Mouse (Mus musculus): ENCODE data around the gene 1810055G02Rik. TPM values are rescaled to one million over a fixed set of nuclear protein-coding genes. Genes with fewer than 3 reads are reported as not detected.
A peak's percentile ranks its signal among the peaks of the same experiment; 100 is the strongest.

Gene 1810055G02Rik
- polyA plus RNA-seq, 1 experiment from 2014 or later, result 16.0 TPM

DNA sequence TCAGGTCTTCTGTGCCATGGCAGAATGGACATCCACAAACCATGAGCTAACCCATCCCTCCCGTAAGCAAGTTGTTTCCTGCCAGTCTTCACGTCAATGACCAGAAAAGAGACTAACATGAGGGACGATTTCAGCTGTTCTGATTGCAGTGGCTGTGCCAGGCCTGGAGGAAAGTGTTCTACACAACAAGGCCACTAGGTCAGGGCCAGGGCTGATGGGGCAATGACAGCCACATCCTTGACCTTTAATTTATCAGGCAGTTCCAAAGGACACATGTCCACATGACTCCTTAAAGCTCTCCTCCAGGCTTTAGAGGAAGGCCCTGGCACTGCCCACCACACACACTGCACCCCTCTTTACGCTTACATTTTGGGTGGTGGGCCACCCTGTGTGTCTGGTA lies 12.6 kb upstream of the 1810055G02Rik start:
- Histone ChIP-seq H3K27ac (replicated peaks) (no peak overlapping the region), H3K27me3 (no peaks in the 10 kb centered on the region), H3K9ac (no peak overlapping the region), H3K4me1 (replicated peaks) (peaks cover 12% of the 10 kb centered on the region), H3K4me2 (no peak overlapping the region), H3K4me3 (replicated peaks) (no peak overlapping the region), H3K36me3 (replicated peaks) (no peaks in the 10 kb centered on the region), H3K9me3 (replicated peaks) (no peaks in the 10 kb centered on the region)
- no peak for ATAC-seq (ENCODE audit: insufficient read depth)
- WGBS (ENCODE audit: insufficient replicate concordance), result 54% methylated on average over 4 of the region's 4 CpGs

DNA sequence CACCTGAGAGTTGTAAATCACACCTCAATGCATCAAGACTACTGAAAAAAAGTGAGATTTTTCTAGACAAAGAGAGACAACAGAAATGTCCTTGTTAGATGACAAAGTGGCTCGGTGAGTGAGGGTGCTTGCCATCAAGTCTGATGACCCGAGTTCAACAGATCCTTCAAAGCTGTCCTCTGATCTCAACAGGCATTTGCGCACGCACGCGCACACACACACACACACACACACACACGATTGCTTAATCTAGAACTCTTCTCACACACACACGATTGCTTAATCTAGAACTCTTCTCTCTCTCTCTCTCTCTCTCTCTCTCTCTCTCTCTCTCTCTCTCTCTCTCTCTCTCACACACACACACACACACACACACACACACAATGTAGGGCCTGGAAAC lies 12.1 kb upstream of the 1810055G02Rik start:
- ATAC-seq (ENCODE audit: insufficient read depth), result no peak
- Histone ChIP-seq H3K27me3 (no peaks in the 10 kb centered on the region), H3K36me3 (replicated peaks) (no peaks in the 10 kb centered on the region), H3K9ac (no peak overlapping the region), H3K4me2 (no peak overlapping the region), H3K9me3 (replicated peaks) (no peaks in the 10 kb centered on the region), H3K4me3 (replicated peaks) (no peak overlapping the region), H3K4me1 (replicated peaks) (peaks cover 12% of the 10 kb centered on the region), H3K27ac (replicated peaks) (no peak overlapping the region)
- WGBS (ENCODE audit: insufficient replicate concordance), result 67% methylated on average over 8 of the region's 8 CpGs

GRCm38 (mm10) chr19:3698035-3698434 lies 10.1 kb upstream of the 1810055G02Rik start:
- peaks cover 12% of the 10 kb centered on the region for H3K4me1 ChIP-seq (replicated peaks)
- no peak overlapping the region for H3K4me2 ChIP-seq
- no peaks in the 10 kb centered on the region for H3K27me3 ChIP-seq
- H3K27ac ChIP-seq (replicated peaks), result no peak overlapping the region
- H3K36me3 ChIP-seq (replicated peaks), result no peaks in the 10 kb centered on the region
- 58% methylated on average over 7 of the region's 7 CpGs for WGBS (ENCODE audit: insufficient replicate concordance)
- no peak overlapping the region for H3K9ac ChIP-seq
- H3K9me3 ChIP-seq (replicated peaks), result no peaks in the 10 kb centered on the region
- peak; percentile 22; the same call in 1 of the 2 replicates for ATAC-seq (ENCODE audit: insufficient read depth)
- H3K4me3 ChIP-seq (replicated peaks), result no peak overlapping the region

DNA sequence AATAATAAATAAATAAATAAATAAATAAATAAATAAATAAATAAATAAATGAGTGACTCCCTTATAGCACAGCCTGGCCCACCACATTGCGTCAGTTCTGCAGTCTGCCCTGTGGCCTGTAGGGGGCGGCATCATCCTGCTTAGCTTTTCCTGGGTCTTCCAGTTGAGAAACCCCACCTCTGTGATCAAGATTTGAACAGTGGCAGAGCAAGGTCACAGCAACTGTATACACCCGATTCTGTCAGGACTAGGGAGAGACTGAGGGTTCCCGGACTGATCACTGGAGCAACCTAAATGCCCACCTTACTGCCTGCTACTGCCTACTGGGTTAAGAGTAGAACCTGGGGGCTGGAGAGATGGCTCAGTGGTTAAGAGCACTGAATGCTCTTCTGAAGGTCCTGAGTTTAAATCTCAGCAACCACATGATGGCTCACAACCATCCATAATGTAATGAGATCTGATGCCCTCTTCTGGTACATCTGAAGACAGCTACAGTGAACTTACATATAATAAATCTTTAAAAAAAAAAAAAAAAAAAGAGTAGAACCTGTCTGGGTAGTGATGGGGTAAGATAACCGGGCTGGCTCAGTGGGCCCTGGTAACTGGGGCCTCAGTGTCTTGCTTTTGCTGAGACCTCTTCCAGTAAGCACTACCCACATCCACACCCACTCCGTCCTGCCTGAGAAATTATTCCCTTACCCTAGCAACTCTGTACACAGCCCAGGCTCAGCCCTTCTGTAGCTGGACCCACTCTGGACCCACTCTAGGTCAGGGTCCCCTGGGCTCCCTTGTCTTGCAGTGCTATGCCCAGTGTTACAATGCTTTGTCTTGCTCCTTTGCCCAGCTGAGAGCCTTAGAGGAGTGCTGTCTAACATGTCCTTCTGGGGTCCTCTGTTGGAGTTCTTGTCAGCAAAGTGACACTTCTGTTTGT lies 8.3 kb upstream of the 1810055G02Rik start:
- H3K9me3 ChIP-seq (replicated peaks), result no peaks in the 10 kb centered on the region
- H3K27ac ChIP-seq (replicated peaks), result no peak overlapping the region
- H3K4me2 ChIP-seq, result no peak overlapping the region
- peaks cover 12% of the 10 kb centered on the region for H3K4me1 ChIP-seq (replicated peaks)
- WGBS (ENCODE audit: insufficient replicate concordance), result 26% methylated on average over 6 of the region's 6 CpGs
- ATAC-seq (ENCODE audit: insufficient read depth), result peak; percentile 38; the same call in 1 of the 2 replicates
- H3K9ac ChIP-seq, result no peak overlapping the region
- no peaks in the 10 kb centered on the region for H3K36me3 ChIP-seq (replicated peaks)
- H3K4me3 ChIP-seq (replicated peaks), result no peak overlapping the region
- no peaks in the 10 kb centered on the region for H3K27me3 ChIP-seq

- H3K36me3 ChIP-seq (replicated peaks), result no peaks in the 10 kb centered on the region
- no peak overlapping the region for H3K4me2 ChIP-seq
- H3K9me3 ChIP-seq (replicated peaks), result no peaks in the 10 kb centered on the region
- no peak overlapping the region for H3K4me3 ChIP-seq (replicated peaks)
- no peaks in the 10 kb centered on the region for H3K27me3 ChIP-seq
- no peak overlapping the region for H3K27ac ChIP-seq (replicated peaks)
- 71% methylated on average over 4 of the region's 4 CpGs for WGBS (ENCODE audit: insufficient replicate concordance)
- H3K4me1 ChIP-seq (replicated peaks), result peaks cover 14% of the 10 kb centered on the region
- no peak for ATAC-seq (ENCODE audit: insufficient read depth)
- no peak overlapping the region for H3K9ac ChIP-seq
Measured at GRCm38 (mm10) chr19:3702460-3702859, 5.6 kb upstream of the 1810055G02Rik start.

GRCm38 (mm10) chr19:3706258-3706657 lies 1.8 kb upstream of the 1810055G02Rik start:
- Histone ChIP-seq H3K9ac (no peak overlapping the region), H3K4me2 (no peak overlapping the region), H3K27me3 (no peaks in the 10 kb centered on the region), H3K9me3 (replicated peaks) (no peaks in the 10 kb centered on the region), H3K27ac (replicated peaks) (no peak overlapping the region), H3K4me3 (replicated peaks) (no peak overlapping the region), H3K4me1 (replicated peaks) (peaks cover 40% of the 10 kb centered on the region), H3K36me3 (replicated peaks) (no peaks in the 10 kb centered on the region; the same call in 1 of the 2 replicates)
- ATAC-seq (ENCODE audit: insufficient read depth), result no peak
- WGBS (ENCODE audit: insufficient replicate concordance), result 27% methylated on average over 1 of the region's 1 CpGs

DNA sequence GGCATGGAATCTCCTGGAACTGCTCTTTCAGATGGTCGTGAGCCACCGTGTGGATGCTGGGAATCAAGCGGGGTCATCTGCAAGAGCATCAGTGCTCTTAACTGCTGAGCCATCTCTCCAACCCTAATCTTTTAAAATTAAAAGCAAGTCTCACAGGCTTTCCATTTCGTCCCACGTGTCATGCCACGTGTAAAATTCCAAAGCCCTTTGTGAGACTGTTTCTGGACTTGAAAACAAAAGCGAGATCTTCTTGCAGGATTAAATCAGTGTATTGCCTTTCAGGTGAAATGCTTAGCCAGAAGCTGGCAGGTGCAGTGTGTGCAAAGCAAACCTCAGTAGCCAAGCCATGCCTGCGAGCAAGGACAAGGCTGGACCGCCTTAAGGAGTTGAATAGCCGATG lies 540 bp upstream of the 1810055G02Rik start:
- Histone ChIP-seq H3K4me2 (peak overlapping the region; percentile 90), H3K4me3 (replicated peaks) (peak overlapping the region; percentile 76), H3K27me3 (no peaks in the 10 kb centered on the region), H3K27ac (replicated peaks) (peak overlapping the region; percentile 51; the same call in 1 of the 2 replicates), H3K9ac (peak overlapping the region; percentile 80), H3K9me3 (replicated peaks) (no peaks in the 10 kb centered on the region), H3K4me1 (replicated peaks) (peaks cover 40% of the 10 kb centered on the region), H3K36me3 (replicated peaks) (peaks cover 4% of the 10 kb centered on the region; the same call in 1 of the 2 replicates)
- no peak for ATAC-seq (ENCODE audit: insufficient read depth)
- WGBS (ENCODE audit: insufficient replicate concordance), result 35% methylated on average over 10 of the region's 10 CpGs

GRCm38 (mm10) chr19:3709013-3709787 lies 1.1 kb downstream of the 1810055G02Rik start:
- Histone ChIP-seq H3K27me3 (no peaks in the 10 kb centered on the region), H3K4me3 (replicated peaks) (peak overlapping the region; percentile 76), H3K9ac (peak overlapping the region; percentile 80), H3K4me2 (peak overlapping the region; percentile 90), H3K27ac (replicated peaks) (peak overlapping the region; percentile 83; the same call in 1 of the 2 replicates), H3K4me1 (replicated peaks) (peaks cover 50% of the 10 kb centered on the region), H3K36me3 (replicated peaks) (peaks cover 4% of the 10 kb centered on the region; the same call in 1 of the 2 replicates), H3K9me3 (replicated peaks) (no peaks in the 10 kb centered on the region)
- 27% methylated on average over 10 of the region's 10 CpGs for WGBS (ENCODE audit: insufficient replicate concordance)
- ATAC-seq (ENCODE audit: insufficient read depth), result no peak; the same call in 1 of the 2 replicates

DNA sequence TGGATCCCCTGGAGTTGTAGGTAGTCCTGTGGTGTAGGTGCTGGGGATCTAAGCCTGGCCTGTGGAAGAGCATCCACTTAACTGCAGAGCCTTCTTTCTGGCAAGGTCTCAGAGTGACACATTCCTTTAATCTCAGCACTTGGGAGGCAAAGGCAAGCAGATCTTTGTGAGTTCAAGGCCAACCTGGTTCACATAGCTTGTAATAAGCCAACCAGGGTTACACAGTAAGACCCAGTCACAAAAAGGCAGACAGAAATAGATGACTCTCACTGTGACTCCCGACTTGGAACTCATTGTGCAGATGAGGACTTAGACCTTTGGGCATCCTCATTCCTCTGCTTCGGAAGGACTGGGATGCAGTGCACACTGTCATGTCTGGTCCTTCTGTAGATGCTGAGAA lies 2.3 kb downstream of the 1810055G02Rik start:
- Histone ChIP-seq H3K27me3 (no peaks in the 10 kb centered on the region), H3K9me3 (replicated peaks) (no peaks in the 10 kb centered on the region), H3K4me1 (replicated peaks) (peaks cover 50% of the 10 kb centered on the region), H3K9ac (no peak overlapping the region), H3K4me3 (replicated peaks) (no peak overlapping the region), H3K4me2 (no peak overlapping the region), H3K27ac (replicated peaks) (no peak overlapping the region), H3K36me3 (replicated peaks) (peaks cover 5% of the 10 kb centered on the region)
- WGBS (ENCODE audit: insufficient replicate concordance), result 64% methylated on average over 2 of the region's 2 CpGs
- no peak for ATAC-seq (ENCODE audit: insufficient read depth)

DNA sequence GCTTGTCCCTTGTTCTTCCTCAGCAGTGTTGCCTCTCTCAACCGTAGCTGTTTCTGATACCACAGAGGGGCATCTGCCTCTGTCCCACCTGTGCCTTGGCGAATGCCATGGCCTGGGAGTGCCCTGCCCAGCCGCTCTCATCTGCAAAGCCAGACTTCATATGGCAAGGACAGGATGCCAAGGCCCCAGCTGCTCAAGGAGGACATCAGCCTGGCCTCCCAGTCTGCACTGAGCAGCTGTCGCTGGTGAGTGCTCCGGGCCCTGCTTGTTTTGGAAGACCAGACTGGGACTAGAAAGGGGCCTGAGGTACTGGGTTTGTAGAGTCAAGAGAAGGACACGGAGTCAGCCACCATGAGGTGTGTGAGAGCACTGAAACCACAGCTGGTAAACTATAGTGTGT lies 6.3 kb downstream of the 1810055G02Rik start:
- Histone ChIP-seq H3K27ac (replicated peaks) (no peak overlapping the region), H3K9ac (no peak overlapping the region), H3K4me1 (replicated peaks) (peaks cover 31% of the 10 kb centered on the region), H3K4me2 (no peak overlapping the region), H3K9me3 (replicated peaks) (no peaks in the 10 kb centered on the region), H3K36me3 (replicated peaks) (peaks cover 32% of the 10 kb centered on the region), H3K4me3 (replicated peaks) (no peak overlapping the region), H3K27me3 (no peaks in the 10 kb centered on the region)
- no peak for ATAC-seq (ENCODE audit: insufficient read depth)
- WGBS (ENCODE audit: insufficient replicate concordance), result 75% methylated on average over 6 of the region's 6 CpGs
